Mouse (Mus musculus) adrenal gland, adult (tissue): ENCODE results near the gene Coro1b.
A peak's percentile ranks its signal among the peaks of the same experiment; 100 is the strongest.
"Not testable (repeated sequence)": the region's sequence is repeated elsewhere in the genome, so short reads cannot be mapped to it uniquely, and the experiment has no call there.

Experiments
- DNase-seq, 2 experiments: peaks; one replicate each; pipeline ENCODE4 v3.0.0; 2022 to 2023; ENCODE audit warnings: low spot score in 1 of 2; ENCODE audit not compliant: inconsistent age in 2 of 2

The Coro1b gene

DNA sequence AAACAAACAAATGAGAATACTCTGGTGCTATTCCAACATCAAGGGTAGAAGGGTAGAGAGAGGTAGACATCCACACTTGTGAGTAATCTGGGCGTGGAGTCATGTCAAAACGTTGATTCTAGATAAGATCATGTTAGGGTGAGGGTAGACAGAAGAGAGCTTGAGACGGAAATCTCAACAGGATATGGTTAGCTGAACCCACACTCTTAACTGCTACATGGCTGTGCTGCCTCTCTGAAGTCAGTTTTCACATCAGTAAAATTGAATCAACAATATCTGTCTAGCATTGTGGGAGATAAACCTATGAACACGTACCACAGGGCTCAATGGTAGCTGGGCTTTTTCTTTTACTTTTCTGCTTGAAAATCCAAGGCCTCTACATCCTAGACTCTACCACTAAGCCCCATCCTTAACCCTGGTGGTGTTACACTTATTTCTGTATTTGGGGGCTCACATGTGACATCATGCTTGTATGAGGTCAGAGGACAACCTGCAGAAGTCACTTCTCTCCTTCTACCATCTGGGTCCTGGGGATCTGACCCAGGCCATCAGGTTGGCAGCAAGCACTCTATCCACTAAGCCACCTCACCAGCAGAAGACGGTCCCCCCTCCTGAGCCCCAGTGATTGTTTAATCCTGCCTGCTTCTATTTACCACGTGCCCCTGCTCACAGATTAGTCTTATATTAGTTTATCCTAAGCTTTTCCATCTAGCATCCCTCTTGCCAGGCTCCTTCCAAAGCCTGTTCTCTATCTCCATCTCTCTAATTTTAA, 28.5 kb upstream of the Coro1b start:
- DNase-seq, result no peak

DNA sequence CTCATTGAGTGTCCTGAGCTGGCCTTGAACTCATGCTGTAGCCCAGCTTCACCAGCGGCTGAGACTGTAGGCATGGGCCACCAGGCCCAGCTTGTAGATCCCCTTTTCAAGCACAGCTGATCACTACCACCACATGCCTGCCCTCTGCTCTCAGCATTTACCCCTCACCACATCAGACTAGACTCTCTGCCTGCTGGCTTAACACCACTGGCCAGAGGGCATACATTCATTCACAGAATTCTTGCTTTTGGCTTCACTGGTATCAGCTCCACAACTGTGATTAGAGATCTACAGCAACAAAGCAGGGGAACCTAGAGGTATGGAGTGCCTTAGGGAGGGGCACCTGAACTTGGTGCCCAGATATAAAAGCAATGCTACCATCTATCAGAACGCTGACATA, 27.9 kb upstream of the Coro1b start:
- no peak for DNase-seq

DNA sequence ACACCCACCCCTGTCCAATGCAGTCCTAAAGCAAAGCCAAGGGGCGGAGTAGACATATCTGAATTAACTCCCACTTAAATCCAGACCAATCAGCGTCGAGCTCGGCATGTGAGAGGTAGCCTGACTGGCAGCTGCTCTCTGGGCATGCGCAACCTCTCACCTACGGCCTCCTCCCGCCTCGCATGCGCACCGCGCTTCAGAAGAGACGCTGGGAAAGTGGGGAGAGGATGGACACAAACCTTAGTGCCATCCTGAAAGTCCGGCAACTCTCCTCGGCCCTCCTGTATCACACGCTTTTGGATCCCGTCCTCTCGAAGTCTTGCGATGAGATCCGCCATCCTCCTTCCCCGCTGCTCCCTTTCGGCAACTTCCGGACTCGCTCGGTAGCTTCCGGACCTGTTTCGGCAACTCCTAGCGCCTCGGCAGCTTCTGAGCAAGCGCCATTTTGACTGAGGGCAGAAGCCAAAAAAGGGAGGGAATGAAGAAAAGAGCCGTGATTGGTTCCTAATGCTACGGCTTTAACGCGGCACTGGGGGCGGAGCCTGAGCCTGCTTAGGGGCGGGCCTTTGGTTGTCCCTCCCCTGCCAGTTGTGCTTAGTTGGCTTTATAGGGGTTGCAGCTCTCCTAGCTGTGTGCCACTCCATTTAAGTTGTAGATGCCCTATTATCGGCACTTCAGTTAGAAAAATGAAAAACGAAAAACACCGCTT, 27.2 kb upstream of the Coro1b start:
- DNase-seq, result peak; percentile 98 to 99

DNA sequence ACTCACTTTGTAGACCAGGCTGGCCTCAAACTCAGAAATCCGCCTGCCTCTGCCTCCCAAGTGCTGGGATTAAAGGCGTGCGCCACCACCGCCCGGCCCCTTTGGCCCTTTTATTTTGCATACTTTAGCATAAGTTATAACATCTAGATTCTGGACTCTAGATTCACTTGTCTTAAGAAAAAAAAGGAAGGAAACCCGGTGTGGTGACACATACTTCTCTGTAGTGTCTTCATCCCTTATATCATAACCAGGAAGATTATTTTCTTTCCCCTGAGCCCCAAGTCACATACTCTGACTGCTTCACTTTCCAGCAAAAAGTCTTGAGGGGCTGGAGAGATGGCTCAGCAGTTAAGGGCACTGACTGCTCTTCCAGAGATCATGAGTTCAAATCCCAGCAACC, 26.5 kb upstream of the Coro1b start:
- not testable (repeated sequence) for DNase-seq

DNA sequence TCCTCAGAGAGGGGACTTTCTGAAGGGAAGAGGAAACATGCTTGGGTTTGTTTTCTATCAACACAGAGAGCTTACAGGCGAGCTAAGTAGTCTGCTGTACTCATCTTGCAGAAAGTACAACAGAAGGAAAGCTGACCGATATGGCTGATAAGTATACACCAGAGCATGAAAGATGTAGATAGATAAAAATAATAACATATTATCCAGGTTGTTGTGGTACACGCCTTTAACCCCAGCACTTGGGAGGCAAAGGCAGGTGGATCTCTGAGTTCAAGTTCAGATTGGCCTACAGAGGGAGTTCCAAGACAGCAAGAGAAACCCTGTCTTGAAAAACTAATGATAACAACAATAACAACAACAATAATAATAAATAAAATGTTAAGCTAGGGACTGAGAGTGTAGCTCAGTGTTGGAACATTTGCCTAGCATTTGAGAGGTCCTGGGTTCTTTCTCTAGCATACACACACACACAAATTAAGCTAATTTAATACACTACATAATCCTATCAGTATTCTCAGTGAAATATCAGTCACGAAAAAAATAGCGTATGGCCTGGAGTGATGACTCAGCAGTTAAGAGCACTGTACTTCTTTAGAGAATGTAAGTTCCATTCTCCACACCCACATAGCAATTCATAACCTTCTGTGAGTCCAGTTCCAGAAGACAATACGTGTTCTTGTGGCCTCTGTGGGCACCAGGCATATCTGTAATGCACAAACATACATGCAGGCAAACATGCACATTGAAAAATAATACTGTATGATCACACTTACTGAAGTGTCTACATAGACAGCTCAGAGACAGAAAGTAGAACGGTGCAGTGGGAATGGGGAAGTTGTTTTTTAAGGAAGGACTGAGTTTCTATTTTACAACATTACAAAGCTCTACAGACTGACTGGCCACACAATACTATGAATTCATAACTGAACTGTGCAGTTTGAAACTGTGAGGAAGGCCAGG, 25.7 kb upstream of the Coro1b start:
- no peak for DNase-seq

DNA sequence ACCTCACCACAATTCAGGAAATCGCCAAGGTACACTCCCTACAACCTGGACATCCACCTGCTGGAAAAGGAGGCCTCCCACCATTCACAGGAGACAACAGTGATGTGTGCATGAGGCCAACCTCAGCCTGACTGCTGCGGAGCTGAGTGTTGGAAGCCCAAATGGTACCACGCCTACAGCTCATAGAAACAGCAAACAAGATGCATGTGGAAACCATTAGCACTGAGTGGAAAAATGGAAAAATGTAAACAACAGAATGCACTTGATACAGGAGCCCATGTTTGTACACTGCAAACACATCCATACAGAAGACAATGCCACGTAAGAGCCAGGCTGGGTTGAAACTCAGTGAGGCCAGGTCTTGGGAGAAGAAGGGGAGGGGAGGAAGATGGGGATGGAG, 24.0 kb upstream of the Coro1b start:
- no peak for DNase-seq

DNA sequence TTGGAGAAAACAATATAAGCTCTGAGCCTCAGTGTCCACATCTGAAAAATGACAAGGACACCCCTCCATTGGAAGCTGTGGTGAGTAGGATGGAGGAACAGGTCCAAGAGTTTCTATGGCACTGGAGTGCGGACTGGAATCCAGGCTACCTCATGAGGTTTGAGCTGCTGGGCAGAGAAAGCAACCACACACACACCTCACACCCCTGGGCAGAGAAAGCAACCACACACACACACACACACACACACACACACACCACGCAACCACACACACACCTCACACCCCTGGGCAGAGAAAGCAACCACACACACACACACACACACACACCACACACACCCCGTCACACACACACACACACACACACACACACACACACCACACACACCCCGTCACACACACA, 23.2 kb upstream of the Coro1b start:
- peak in 1 of 2 experiments; percentile 79 for DNase-seq

DNA sequence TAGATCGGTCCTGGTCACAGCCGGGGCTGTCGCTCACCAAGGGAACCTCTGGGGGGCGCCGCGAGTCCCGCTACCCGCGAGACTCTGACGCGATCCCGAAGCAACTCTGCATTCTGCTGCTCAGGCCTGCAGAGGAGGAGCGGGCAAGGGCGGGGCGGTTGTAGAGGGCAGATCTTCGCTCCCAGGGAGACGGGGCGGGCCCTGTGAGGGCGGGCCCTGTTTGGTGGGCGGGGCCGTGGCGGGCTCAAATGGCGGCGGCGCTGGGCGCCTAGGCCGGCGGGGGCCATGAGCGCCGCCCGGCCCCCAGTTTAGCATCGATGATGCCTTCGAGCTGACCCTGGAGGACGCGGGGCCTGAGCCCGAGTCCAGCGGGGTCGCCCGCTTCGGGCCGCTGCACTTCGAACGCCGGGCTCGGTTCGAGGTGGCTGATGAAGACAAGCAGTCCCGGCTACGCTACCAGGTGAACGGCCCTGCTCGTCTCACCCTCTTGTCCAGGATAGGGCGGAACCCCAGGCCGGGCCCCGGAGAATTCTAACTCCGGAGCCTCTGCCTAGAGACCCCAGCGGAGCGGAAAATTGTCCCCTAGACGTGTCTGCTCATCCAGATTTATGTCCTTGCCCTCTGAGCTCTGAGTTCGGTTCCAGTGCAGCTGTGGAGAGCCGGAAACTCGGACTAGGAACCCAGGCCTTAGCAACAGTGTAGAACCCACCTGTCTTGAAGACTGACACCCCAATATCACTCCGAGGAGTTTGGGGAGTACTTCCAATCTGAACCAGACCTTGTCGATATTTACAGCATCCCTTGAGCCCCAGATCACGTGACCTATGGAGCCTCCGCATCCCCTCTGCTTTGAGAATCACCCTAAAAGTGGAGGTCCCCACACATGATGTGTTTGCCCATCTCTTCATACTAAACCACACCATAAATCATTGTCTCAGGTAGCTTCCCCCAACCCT, 22.4 kb upstream of the Coro1b start, which contains the start of gene Aip:
TSS of gene Aip (minus strand) at position 118 of the 956 bp plus-strand sequence.
- DNase-seq, result peak; percentile 99

DNA sequence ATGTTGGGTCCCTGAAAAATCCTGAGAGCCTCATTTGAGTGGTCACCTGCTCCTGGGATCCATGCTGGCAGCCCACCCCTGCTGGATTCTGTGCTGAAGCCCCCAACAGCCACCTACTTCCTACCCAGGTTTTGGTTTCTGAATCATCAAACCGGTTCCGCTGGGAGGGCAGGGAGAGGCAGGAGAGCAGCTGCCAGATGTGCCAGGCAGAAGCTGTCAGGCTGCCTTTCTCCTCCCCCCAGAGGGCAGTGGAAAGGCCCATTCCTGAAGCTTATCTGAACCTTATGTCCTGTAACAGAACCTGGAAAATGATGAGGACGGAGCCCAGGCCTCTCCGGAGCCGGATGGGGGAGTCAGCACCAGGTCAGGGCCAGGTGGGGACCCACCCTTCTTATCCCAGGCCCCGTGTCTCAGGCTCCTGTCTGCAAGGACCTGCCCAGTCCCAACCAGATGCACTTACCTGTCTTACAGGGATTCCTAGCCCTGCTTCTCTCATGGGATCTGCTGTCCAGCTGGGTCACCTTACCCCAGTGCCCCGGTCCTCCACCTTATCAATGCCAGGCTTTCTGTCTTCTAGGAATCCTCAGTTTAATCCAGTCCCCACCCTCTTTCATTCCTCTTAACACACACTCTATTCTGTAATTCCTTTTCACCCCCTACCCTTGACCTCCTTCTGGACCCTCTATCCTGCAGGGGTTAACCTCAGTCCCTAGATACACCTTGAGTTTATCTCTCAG, 21.5 kb upstream of the Coro1b start:
- DNase-seq, result peak in 1 of 2 experiments; percentile 70

DNA sequence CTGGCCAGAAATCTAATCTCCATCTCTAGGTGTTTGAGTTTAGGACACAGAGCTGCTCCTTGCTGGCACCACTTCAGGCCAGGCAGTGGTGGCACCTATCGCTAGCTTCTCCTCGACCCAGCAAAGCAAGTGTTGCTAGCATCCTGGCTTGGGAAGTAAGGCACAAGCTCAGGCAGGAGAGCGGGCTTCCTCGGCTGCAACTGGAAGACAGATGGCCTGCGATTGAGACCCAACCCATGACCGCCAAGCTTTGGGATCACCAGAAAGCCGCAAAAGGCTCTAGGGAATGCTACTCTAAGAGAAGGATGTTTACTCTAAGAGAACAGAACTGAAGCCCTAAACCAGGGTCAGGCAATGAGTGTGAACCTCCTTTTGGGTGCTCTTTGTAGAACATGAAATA, 19.0 kb upstream of the Coro1b start:
- no peak for DNase-seq

DNA sequence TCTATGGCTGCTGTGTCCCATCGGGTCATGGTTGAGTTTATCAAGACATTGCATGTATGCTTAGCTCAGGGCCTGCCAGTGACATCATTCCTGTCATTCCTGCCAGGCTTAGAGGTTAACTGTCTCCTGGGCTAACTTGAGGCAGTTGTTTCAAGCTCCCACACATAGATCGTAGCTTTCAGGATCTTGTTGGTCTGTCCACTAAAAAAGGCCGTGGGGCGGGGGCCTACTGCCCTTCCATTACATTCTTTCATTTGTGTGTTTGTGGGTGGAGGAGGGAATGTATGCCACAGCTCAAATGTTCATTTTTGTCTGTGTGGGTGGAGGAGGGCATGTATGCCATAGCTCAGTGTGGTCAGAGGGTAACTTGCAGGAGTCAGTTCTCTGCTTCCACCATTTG, 18.3 kb upstream of the Coro1b start:
- no peak for DNase-seq

DNA sequence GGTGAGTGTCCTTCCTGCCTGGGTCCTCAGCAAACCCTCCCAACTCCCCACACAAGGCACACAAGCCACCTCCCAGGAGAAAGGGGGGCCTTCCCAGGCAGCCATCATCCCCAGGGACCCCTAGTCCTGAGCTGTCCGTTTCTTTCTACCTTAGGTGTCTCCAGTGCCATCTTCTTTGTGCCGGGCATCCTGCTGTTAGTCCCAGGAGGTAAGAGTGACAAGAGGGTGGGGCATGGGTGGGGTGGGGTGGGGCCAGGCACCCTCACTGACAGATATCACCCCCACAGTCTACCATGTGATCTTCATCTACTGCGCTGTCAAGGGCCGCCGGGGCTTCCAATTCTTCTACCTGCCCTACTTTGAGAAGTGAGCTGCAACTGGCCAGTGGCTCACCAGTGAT, 17.3 kb upstream of the Coro1b start:
- DNase-seq, result no peak

DNA sequence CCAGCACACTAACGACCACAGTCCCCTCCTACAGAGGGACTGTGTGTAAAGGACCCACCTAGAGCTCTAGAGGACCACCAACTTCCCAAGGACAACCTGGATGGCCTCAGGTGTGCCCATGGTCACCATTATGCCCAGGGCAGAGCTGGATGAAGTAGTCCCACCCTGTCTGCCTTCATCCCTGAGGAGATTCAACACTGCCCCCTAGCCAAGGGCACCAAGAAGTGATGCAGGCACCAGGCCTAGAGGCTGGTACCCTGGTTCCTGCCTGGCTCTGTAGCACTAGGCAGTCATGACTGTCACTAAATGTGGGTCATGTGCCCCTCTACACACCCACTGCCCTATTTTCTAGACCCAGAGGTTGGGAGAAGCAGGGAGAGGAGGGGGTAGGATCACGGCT, 16.7 kb upstream of the Coro1b start:
- peak in 1 of 2 experiments; percentile 57 for DNase-seq

DNA sequence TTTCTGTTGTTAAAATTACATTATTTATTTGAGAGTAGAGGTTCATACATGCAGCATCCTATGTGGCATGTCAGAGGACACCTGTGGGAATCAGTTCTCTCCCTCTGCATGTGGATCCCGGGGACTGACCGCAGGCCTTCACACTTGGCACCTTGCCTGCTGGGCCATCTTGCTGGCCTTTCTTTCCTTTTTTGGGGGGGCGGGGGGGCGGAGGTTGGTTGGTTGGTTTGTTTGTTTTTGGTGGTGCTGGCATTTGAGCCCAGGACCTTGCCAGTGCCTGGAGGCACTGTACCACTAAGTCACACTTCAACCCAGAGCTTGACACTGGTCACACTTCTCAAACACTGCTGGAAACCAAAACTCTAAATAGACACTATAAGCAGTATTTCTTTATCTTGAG, 14.1 kb upstream of the Coro1b start:
- no peak for DNase-seq

DNA sequence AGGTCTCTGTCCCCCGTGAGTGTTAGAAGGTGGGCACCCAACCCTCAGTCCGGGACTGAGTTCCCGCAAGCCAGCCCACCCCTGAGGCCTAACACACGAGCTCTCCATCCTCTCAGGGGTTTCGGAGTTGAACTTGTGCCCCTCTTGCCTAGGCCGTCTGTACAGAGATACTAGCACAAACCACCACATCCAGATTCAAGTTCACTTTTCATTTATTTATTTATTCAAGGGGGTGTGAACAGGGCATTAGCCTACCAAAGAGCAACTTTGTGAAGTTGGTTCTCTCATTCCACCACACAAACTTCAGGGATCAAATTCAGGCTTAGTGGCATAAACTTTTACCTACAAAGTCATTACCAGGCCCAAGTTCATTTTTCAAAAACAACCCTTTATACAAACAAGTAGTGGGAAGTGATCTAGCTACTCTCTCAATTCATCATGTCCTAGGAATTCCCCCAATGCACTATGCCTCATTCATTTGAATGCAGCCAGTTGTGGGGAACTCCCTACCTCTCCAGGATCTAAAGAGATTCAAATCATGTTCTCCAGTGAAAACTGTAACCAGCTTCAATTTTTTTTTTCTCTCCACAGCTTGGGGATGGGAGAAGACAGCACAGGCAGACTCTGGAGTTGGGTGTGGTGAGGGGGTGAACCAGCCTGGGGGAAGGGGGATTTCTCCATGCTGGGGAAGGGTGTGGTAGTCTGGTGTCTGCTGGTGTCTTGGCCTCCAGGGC, 13.0 kb upstream of the Coro1b start:
- DNase-seq, result not testable (repeated sequence)

DNA sequence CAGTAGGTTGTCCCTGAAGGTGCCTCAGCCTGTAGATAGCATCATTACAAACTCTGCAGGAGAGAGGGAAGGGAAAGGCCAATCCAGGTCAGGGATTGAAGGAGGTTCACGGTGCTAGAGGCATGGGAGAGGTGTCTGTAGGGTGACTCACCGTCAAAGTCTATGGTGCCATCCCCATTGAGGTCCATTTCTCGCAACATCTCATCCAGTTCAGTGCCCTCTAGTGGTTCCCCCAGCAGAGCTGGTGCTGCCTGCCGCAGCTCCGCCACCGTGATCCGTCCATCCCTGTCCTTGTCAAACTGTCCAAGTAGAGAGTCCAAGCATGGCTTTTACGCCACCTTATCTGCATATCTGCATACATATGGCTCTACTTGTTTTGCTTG, 12.5 kb upstream of the Coro1b start:
- peak in 1 of 2 experiments; percentile 82 for DNase-seq

DNA sequence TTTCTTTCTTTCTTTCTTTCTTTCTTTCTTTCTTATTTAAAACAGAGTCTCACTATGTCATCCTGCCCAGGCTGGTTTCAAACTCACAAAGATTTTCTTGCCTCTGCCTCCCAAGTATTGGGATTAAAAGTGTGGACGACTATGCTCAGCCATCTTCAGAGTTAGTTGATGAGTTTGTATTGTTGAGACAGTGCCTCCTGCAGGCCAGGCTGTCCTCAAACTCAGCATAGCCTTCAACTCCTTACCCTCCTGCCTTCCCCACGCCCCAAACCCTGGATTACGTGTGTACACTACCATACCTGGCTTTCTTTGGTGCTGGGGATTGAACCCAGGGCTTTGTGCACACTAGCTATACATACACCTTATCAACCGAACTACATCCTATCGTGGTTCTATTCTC, 12.0 kb upstream of the Coro1b start:
- DNase-seq, result no peak

DNA sequence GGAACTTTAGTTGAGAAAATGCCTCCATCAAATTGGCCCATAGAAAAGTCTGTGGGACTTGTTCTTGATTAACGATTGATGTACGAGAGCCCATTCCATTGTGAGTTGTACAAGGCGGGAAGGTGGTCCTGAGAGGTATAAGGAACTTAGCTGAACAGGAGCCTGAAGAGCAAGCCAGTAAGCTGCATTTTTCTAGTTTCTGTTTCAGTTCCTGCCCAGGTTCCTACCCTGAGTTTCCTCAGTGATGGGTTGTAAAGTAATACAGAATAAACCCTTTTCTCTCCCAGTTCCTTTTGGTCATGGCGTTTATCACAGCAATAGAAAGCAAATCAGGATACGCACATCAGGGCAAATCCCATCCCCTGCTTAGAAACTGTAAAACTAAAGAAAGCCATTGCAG, 10.5 kb upstream of the Coro1b start:
- DNase-seq, result no peak

DNA sequence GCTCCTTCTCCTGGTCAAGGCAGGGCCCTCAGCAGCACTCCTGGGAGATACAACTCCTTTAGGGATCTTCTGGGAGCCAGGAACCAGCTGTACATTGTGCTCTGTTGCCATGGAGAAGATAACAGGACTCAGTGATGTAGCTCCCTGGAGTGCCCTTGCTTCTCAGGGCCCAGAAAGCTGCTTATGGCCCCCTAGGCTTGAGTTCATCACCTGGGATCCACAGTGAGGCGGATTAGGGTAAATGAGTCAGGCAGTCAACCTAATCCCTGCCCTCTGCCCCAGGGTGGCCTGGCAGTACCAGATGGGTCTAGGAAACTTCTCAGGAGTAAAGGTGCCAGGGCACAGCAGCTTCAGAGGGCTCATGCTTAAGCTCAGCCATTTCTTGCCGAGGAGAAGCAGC, 9.0 kb upstream of the Coro1b start, which contains the start of gene Gpr152:
TSS of gene Gpr152 (plus strand) at position 342 of the 400 bp plus-strand sequence.
- DNase-seq, result no peak
